Mouse (Mus musculus): ENCODE results near the gene Rgs9bp.
"Not testable (repeated sequence)": the region's sequence is repeated elsewhere in the genome, so short reads cannot be mapped to it uniquely, and the experiment has no call there.

The Rgs9bp gene

DNA sequence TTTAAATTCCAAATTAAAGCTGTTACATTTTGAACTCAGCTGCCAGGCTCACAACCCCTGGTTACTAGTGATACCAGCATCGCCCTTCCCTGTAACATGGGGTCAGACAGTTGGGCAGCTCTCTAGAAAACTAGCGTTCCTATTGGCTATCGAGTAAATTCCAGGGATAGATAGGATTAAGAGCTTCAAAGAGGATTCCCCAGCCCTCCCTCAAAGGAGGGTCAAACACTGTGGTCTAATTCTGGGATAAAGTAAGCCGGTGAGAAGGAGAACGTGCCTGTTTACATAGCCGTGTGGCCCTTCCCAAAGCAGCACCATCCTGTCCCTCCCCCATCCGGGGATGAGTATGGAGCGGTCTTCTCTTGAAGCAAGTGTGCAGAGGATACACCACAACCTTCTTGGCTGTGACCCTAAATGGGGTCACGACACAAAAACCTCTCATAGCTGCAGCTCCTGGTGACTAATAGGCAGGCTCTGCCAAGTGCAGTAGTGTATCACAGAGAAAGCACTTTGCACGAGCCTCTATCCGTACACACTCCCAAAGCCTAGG is 1.8 kb downstream of the Rgs9bp start:
- no peak for DNase-seq (ENCODE audit: low spot score in 2 of 2)

DNA sequence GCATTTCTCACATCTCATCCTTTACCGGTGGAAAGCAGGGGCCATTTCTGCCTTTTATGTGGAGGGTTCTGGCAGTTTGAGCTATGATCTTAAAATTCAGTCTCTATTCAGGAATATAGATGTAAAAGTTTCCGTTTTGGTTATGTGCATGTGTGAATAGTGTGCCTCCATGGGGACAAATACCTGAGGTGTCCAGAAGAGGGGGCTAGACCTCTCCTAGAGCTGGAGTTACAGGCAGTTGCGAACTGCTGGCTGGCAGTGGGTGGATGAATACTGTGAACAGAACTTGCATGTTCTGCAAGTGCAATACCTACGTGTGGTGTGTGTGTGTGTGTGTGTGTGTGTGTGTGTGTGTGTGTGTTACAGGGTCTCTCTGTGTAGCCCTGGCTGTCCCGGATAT is 2.7 kb downstream of the Rgs9bp start:
- no peak for DNase-seq (ENCODE audit: low spot score in 2 of 2)

DNA sequence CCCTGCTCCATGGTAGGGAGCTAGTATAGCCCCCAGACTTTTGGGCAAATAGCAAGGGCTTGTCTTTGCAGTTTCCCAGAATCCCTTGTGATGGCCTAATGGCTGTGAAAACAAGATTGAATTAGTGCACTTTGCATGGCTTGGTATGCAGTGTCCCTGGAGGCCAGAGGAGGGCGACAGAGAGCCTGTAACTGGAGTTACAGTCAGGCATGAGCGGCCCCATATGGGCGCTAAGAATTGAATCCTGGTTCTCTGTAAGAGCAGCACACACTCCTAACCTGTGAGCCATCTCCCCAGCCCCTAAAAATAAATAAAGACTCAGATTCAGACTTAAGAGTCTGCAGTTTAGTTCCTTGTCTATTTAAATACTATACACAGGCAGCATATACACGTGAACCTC is 5.5 kb downstream of the Rgs9bp start:
- DNase-seq (ENCODE audit: low spot score in 2 of 2) = no peak

DNA sequence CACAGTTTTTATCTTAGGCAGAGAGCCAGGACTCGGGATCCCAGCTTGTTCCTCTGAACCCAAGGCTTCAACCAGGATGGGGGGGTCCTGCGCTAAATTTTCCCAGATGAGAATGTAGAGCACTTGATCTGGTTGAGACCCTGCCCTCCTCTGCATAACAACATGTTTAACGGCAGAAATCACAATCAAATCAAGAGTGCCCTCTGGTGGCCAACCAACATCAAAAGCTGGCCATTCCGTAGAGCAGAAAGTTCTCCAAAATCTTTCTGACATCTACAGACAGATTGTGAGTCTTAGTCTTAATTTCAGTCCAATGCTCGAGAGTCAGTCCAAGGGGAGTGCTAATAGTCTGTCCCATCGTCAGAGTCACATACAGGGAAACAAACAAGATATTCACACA is 14.5 kb downstream of the Rgs9bp start:
- DNase-seq (ENCODE audit: low spot score in 2 of 2) = not testable (repeated sequence)

DNA sequence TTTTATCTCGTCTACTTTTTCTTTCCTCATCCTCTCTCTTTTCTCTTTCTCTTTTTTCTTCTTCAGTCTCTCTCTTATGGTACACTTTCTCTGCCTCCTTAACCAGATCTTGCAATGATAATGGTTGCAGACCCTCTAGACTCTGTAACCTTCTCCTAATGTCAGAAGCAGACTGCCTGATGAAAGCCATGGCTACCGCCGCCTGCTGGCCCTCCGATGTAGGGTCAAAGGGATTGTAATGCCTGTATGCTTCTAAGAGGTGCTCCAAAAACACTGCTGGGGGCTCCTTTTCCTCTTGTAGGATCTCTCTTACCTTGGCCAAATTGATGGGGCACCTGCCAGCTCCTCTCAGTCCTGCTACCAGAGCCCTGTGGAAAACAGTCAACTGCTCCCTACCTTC is 15.7 kb downstream of the Rgs9bp start:
- DNase-seq (ENCODE audit: low spot score in 2 of 2) = not testable (repeated sequence)

DNA sequence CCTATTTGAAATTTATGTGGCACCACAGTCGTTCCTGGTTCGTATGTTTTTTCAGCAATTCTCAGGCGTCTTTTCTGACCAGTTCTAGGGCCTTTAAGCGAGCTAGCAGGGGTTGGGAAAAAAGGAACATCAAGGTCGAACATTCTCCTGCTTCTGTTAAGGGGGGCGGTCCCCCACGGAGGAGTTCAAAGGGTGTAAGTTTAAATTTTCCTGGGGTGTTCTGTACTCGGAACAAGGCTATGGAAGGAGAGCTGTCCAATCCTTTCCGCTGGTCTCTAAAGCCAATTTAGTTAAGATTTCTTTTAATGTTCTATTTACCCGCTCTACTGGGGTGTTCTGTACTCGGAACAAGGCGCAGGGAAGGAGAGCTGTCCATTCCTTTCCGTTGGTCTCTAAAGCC is 19.4 kb downstream of the Rgs9bp start:
- DNase-seq (ENCODE audit: low spot score in 2 of 2) = not testable (repeated sequence)

DNA sequence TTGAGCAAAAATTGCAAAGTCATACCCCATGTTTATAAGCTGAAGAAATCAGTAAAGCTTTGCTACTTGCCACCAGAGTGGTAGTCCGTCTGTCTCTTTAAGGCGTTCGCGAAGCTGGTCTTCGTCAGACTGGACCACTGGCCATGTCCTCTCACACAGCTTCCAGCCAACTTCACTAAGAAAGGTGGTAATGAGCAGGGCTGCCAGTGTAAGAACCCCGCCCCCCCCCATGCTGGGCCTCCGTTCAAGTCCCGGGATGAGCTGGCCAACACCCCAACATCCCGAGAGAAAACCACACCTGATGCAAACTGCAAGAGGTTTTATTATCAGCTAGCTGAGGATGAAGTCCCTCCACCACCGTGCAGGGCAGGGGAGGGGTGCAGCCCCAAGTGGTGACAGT is 20.5 kb downstream of the Rgs9bp start:
- not testable (repeated sequence) for DNase-seq (ENCODE audit: low spot score in 2 of 2)

DNA sequence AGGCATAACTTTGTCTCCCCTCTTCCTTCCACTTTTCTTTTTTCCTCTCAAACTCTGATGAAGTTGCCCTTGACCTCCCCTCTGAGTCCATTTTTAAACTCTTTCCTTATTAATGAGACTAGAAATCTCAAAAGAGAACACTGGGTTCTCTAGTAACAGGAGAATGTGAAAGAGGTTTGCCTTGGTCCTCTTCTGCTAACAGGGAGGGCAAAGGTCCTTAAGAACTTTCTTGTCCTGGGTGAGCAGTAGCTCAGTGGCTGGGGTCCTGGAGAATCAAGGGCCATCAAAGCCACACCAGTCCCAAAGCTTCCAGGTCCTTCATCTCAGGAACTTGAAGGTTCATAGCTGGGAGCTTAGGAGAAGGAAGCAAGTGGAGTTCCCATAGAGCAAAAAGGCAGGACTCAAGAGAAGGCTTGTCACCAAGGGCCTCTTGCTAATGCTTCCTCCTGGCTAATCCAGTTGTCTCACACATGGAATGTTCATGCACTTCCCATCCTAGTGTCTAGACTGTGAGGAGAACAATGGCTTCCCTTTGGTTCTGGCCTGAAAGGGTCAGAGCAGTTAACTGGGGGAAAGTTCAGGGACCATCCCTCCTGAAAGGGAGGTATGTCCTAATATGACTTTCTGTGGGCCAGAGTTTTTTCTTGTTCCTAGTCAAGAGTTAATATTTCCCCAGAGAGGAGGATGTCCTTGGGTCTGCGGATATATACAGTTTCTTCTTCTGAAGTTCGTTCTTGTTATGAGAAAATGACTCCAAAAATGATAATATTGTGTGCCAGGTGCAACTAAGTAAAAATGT is 21.1 kb downstream of the Rgs9bp start:
- no peak for DNase-seq (ENCODE audit: low spot score in 2 of 2)

DNA sequence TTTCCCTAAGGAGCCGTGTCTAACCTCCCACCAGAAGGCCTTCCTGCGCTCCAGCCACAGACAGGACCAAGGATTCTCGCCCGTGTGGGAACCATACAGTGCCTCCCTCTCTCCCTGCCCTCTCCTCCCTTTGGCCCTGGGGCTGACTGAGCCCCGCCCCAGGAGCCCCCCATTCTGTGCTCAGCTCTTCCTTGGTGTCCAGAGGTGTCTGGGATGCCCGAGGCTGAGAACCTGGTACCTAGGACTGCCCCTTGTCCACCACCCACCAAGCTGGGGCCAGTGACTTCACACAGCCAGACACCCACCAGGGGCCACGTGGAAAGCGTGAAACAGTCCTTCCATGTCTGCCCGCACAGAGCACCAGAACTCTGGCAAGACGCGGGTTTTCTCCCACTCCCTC is 22.3 kb downstream of the Rgs9bp start:
- DNase-seq (ENCODE audit: low spot score in 2 of 2) = no peak

DNA sequence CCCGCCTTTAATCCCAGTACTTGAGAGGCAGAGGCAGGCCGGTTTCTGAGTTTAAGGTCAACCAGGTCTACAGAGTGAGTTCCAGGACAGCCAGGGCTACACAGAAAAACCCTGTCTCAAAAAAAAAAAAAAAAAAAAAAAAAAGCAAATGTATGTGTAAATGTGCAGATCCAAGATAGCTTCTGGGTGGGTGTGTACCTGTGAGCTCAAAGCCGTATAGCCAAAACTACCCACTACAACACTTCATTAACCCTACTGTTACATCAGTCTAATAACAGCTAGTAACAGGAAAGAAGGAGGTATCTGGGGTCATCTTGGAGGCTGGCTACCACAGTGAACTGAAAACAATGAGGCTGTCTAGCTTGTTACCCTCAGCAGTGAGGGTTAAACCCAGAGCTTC is 25.5 kb downstream of the Rgs9bp start:
- no peak for DNase-seq (ENCODE audit: low spot score in 2 of 2)

DNA sequence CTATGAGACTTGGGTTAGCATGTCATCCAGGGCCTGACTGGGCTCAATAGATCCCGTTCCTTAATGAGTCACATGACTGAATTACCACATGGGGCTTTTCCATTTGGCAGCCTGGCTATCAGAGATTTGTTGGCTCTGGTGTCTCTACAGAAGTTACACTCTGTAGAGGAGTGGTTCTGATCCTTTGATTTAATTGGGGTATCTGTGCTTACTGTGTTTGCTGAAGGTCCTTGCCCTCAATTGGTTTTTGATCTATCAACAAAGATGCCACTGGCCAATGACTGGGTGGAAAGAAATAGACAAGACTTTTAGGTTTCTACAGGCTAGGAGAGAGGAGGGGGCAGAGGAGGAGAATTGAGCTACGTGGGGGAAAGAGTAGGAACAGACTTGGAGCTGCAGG is 26.7 kb downstream of the Rgs9bp start:
- no peak for DNase-seq (ENCODE audit: low spot score in 2 of 2)

DNA sequence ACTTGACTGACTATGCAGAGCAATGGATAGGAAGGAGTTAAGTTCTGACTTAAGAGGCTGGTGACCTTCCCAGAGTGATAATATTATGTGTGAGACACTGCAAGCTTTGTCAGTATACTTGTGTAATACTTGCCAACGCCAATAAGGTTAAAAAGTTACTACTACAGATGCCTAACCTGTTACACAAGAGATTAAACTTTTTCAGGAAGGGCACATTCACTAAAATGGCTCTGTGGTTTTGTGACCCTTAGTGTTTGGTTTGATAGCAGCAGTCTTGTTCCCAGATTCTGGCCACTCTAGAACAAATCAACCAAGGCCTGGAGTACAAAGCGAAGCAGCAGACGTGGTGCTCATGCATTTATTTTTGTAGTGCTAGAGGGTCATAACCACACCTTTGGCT is 27.8 kb downstream of the Rgs9bp start:
- no peak for DNase-seq (ENCODE audit: low spot score in 2 of 2)

DNA sequence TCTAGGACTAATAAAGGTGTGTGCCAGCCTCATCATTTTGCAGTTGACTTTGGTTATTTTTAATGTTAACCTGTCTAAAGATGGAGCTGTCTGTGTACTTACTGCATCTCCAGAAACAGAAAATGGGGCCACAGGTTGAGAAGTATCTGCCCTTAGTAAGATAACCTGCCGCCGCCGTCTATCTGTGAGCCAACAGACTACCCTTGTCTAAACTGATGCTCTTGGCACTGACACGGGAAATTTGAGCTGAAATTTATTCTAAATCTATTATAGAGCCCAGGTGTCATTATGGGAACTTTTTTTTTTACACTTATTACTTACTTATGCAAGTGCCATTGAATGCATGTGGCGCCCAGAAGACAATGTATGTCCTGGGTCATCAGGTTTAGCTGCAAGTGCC is 28.5 kb downstream of the Rgs9bp start:
- DNase-seq (ENCODE audit: low spot score in 2 of 2) = no peak

DNA sequence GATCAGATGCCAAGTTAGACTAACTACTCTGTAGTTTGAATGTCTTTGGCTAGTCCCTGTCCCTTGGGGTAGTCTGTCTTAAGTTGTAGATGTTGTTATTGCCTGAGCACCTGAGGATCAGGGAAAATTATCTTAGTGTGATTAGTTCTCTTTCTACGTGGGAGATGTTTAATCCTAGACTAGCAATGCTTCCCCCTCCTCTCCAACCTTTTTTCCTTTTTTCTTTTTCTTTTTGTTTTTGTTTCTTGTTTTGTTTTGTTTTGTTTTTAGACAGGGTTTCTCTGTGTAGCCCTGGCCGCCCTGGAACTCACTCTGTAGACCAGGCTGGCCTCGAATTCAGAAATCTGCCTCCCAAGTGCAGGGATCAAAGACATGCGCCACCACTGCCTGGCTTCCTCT is 29.2 kb downstream of the Rgs9bp start, which contains the start of gene Nudt19:
Nudt19 (minus strand) TSS at position 100 of the 399 bp plus-strand sequence.
- DNase-seq (ENCODE audit: low spot score in 2 of 2) = no peak

DNA sequence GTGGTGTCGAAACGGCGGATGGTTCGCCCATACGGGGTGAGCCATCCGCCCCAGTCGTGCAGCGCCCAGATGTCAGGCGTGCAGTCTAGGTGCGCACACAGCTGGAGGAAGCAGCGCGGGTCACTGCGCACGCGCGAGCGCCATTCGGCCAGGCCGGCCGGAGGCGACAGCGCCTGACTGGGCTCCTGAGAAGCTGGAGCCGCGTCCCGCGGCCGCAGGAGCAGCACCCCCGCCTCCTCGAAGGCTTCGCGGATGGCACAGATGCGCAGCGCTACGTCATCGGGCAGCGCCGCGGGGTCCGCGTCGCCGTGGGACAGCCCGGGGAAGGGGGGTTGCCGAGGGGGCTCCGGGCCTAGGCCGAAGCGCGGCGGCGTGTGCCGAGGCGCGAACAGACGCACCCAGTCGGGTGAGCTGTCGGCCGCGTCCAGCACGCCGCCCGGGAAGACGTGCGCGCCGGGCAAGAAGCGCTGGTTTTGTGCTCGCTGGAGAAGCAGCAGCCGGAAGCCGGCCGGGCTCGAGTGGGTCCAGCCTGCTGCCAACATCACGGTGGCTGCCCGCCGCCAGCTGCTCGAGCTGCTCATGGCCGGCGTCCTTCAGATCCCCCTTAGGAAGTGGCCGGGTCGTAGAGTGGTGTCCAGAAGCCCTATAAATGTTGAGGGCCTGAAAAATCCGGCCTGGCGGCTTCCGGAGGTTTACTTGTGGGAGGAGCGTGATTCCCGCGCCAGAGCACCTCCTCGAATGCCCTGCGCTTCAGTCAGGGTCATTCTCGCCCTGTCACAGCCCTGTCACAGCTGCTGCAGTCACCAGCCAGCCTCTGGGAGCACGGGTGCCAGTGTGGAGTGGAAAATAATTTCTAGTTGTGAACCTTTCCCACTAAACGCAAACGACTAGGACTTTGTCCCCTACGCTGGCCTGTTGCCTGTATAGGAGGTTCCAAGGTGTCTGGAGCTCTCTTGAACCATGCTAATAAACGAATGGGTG is 29.9 kb downstream of the Rgs9bp start:
- DNase-seq (ENCODE audit: low spot score in 2 of 2) = peak; percentile 91 to 92

DNA sequence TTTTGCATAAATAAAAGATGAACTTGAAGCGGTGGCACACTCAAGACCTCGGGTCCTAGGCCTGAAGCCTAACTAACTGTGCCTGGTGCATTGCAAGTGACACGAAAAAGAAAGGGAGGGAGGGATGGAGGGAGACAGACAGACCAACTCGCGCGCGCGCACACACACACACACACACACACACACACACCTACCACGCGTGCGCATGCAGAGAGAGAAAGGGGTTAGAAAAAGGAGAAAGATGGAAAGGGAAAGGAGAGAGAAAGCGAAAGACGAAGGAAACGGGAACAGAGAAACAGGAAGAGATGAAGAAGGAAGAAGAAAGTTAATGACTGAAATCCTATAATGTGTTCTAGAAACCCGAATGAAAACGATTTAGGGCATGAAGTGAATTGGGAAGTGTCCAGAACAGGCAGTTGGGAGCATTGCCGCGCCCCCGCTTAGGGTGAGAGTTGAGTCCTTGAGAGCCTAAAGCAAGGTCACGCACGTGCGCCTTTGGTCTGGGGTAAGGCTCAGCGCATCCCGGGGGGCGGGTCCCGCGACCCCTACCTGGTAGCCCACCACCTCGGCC is 30.7 kb downstream of the Rgs9bp start:
- DNase-seq (ENCODE audit: low spot score in 2 of 2) = peak; percentile 35 to 41

DNA sequence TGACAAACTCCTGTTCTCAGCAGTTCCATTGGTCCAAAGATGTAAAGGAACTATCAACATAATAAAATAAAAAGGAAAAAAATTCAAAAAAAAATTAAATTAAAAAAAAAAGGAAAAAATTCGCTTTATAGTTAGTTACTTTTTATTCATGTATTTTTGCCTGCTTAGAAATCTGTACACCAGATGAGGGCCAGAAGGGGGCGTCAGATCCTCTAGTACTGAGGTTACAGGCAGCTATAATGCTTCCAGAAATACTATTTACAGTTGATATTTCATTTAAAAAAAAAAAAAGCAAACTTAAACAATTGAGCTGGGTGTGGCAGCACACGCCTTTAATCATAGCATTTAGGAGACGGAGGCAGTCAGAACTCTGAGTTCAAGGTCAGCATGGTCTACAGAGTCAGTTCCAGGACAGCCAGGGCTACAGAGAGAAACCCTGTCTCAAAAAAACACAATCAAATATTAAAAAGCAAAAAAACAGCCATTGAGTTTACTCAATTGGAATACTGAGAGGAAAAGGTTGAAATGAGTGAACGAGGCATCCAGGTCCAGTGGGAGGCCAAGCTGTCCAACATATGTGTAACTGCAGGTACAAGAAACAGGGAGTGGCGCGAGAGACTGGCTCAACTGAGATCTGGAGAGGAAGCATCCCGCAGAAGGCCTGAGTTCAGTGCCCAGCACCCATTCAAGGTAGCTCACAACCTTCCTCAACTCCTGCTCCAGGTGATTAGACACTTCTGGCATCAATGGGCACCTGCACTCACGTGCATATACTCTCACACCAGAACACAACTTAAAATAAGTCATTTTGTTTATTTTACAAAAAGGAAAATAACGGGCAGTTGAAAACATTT is 31.4 kb downstream of the Rgs9bp start:
- DNase-seq (ENCODE audit: low spot score in 2 of 2) = peak; percentile 8 to 30

DNA sequence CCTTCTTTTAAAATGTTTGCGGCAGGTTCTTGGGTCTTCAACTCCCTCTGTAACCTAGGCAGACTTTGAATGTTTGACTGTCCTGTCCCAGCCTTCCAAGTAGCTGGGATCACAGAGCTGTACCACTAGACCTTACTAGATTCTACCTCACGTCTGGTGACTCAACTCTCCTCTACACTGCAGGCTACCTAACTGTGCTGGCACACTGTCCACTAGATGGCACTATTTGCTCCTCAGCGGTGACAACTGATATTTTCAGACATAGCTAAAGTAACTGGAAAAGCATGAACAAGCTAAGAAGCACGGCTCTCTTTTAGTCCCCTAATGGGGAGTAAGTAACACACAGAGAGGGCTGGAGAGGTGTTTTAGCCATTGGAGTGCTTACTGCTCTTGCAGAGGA is 39.5 kb downstream of the Rgs9bp start:
- peak; percentile 53 to 76 for DNase-seq (ENCODE audit: low spot score in 2 of 2)

DNA sequence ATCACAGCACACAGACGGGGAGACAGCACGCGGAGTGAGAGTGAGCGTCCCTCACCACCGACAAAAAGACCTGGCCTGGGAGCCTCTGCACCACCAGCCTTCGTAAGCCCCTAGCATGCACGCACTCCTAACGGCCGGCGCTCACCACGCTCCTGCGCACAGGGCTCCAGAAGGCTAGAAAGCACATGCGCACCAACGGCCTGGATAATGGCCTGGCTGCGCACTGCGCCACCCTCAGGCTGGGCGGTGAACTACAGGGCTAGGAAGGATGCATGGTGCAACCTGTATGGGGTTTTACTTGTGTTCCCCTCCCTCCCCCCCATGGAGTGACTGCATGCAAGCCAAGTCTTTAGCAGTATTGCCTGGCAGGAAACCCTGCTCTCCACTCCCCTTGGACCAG is 47.8 kb downstream of the Rgs9bp start, which contains the start of gene Tdrd12:
Tdrd12 (minus strand) TSS at position 184 of the 400 bp plus-strand sequence.
- no peak for DNase-seq (ENCODE audit: low spot score in 2 of 2)

DNA sequence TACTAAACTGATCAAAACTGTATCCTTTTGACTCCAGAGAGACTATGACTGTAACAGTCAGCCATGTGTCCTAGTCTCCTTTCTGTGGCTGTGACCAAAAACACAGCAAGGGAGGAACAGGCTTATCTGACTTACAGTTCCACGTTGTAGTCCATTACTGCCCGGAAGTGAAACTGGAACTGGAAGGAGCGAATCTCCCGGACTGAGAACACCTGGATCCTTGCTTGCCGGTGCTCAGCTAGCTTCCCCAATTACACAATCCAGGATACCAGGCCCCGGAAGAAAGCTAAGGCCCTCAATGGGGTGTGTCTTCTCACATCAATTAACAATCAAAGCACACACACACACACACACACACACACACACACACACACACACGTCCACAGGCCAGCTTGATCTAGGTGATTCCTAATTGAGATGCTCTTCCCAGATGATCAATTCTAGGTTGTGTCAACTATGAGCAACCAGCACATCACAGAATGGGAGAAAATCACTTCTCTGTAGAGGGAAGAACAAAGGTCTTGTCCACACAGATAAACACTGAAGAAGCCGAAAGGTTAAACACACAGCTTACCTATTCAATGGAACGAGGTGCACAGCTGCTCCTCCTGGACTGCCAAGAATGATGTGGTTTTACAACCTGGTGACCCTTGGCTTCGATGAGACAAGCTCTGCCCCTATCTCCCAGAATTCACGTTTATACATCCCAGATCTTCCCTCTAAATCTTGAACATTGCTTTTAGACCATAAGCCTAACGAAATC is 49.5 kb downstream of the Rgs9bp start:
- no peak for DNase-seq (ENCODE audit: low spot score in 2 of 2)

Data from frontal cortex, postnatal 36 days (tissue).